In genomic region chr4:32947631-32948030, GRCm38 (mm10) we compare ENCODE assay signal across 12 mouse cellular contexts. TPM values are rescaled to one million over a fixed set of nuclear protein-coding genes. Genes with fewer than 3 reads are reported as not detected.
DNase-seq lines count a peak whose midpoint lies in the region; ATAC-seq and TF ChIP-seq lines count a peak whose summit lies in the region.
"Had no signal": no experiment of that assay in that cellular context is flagged by ENCODE, and none has a peak within 500 bp of the region (broad histone marks: within the 10 kb centered on the region; RNA-seq: fewer than 3 reads in every experiment).

No protein-coding gene starts in this region.

- no peak overlapping the region for H3K4me3 ChIP-seq in hindbrain, embryonic 10.5 days
- H3K4me3 ChIP-seq in hindbrain, embryonic 14.5 days (replicated peaks; ENCODE audit: low read length) = no peak overlapping the region
- H3K4me3 ChIP-seq in heart, embryonic 11.5 days (ENCODE audit: low read depth, low read length) = no peak overlapping the region
- no peak overlapping the region for H3K4me3 ChIP-seq in midbrain, embryonic 14.5 days (replicated peaks; ENCODE audit: low read depth, low read length)
- no peak overlapping the region for H3K4me3 ChIP-seq in stomach, postnatal 0 days (ENCODE audit: low read depth, low read length)
- no peak overlapping the region for H3K4me3 ChIP-seq in left cerebral cortex, adult 2 months
- H3K4me3 ChIP-seq in intestine, embryonic 16.5 days (ENCODE audit: low read length) = no peak overlapping the region
- H3K4me3 ChIP-seq: liver, embryonic 15.5 days; neural tube, embryonic 12.5 days had no signal

- peak overlapping the region; percentile 68 for H3K27ac ChIP-seq in hindbrain, embryonic 10.5 days
- no peak overlapping the region for H3K27ac ChIP-seq in hindbrain, embryonic 14.5 days
- no peak overlapping the region for H3K27ac ChIP-seq in heart, embryonic 11.5 days (ENCODE audit: low read depth, low read length)
- H3K27ac ChIP-seq in midbrain, embryonic 14.5 days (replicated peaks; ENCODE audit: low read depth, low read length) = no peak overlapping the region
- no peak overlapping the region for H3K27ac ChIP-seq in stomach, postnatal 0 days (replicated peaks)
- H3K27ac ChIP-seq in left cerebral cortex, adult 2 months = no peak overlapping the region
- H3K27ac ChIP-seq in intestine, embryonic 16.5 days (ENCODE audit: low read length) = no peak overlapping the region
- H3K27ac ChIP-seq: liver, embryonic 15.5 days; neural tube, embryonic 12.5 days had no signal

- TF ChIP-seq CTCF in stomach, postnatal 0 days (IDR thresholded peaks at IDR 0.05; ENCODE audit: low read depth) = no peak
- TF ChIP-seq CTCF in left cerebral cortex, adult 2 months (IDR thresholded peaks at IDR 0.05) = no peak

- H3K9me3 ChIP-seq in hindbrain, embryonic 10.5 days = no peaks in the 10 kb centered on the region
- no peaks in the 10 kb centered on the region for H3K9me3 ChIP-seq in hindbrain, embryonic 14.5 days (ENCODE audit: control insufficient read depth, low read length)
- no peaks in the 10 kb centered on the region for H3K9me3 ChIP-seq in heart, embryonic 11.5 days (replicated peaks; ENCODE audit: control insufficient read depth, low read length)
- no peaks in the 10 kb centered on the region for H3K9me3 ChIP-seq in midbrain, embryonic 14.5 days (ENCODE audit: control insufficient read depth, low read length)
- no peaks in the 10 kb centered on the region for H3K9me3 ChIP-seq in stomach, postnatal 0 days (ENCODE audit: control insufficient read depth, low read length)
- no peaks in the 10 kb centered on the region for H3K9me3 ChIP-seq in intestine, embryonic 16.5 days (ENCODE audit: control insufficient read depth, low read length)
- H3K9me3 ChIP-seq: liver, embryonic 15.5 days; neural tube, embryonic 12.5 days had no signal

- no peak for ATAC-seq in hindbrain, embryonic 14.5 days (ENCODE audit: low FRiP score)
- ATAC-seq in heart, embryonic 11.5 days (replicated peaks; ENCODE audit: insufficient number of reproducible peaks, low FRiP score, low TSS enrichment) = no peak
- no peak for ATAC-seq in midbrain, embryonic 14.5 days (ENCODE audit: low FRiP score, low TSS enrichment)
- no peak for ATAC-seq in stomach, postnatal 0 days (ENCODE audit: low FRiP score, low TSS enrichment)
- no peak for ATAC-seq in intestine, embryonic 16.5 days

- DNase-seq in hindbrain, embryonic 10.5 days (ENCODE audit: low spot score) = peak; percentile 60
- no peak for DNase-seq in hindbrain, embryonic 14.5 days (ENCODE audit: low spot score)
- peak; percentile 75 for DNase-seq in ZHBTc4 (ENCODE audit: low read depth, low spot score)
- DNase-seq in midbrain, embryonic 14.5 days = peak; percentile 39
- no peak for DNase-seq in stomach, postnatal 0 days (ENCODE audit: low spot score)
- DNase-seq in left cerebral cortex, adult 2 months (ENCODE audit: extremely low spot score in 1 of 2, low spot score in 2 of 2) = no peak
- DNase-seq: adrenal gland, postnatal 25 days had no signal

- H3K36me3 ChIP-seq in hindbrain, embryonic 10.5 days = no peaks in the 10 kb centered on the region
- no peaks in the 10 kb centered on the region for H3K36me3 ChIP-seq in hindbrain, embryonic 14.5 days (replicated peaks; ENCODE audit: control insufficient read depth, insufficient read depth)
- no peaks in the 10 kb centered on the region for H3K36me3 ChIP-seq in heart, embryonic 11.5 days (ENCODE audit: control insufficient read depth, insufficient read depth, low read length)
- no peaks in the 10 kb centered on the region for H3K36me3 ChIP-seq in midbrain, embryonic 14.5 days (ENCODE audit: control insufficient read depth, insufficient read depth, low read length)
- H3K36me3 ChIP-seq in stomach, postnatal 0 days (ENCODE audit: control insufficient read depth, insufficient read depth, low read length) = no peaks in the 10 kb centered on the region
- H3K36me3 ChIP-seq in intestine, embryonic 16.5 days (ENCODE audit: control insufficient read depth, insufficient read depth, low read length) = no peaks in the 10 kb centered on the region
- H3K36me3 ChIP-seq: liver, embryonic 15.5 days; neural tube, embryonic 12.5 days had no signal

- peaks cover 17% of the 10 kb centered on the region for H3K27me3 ChIP-seq in hindbrain, embryonic 10.5 days (ENCODE audit: insufficient read depth, poor library complexity, severe bottlenecking)
- peaks cover 5% of the 10 kb centered on the region; the same call in 1 of the 2 replicates for H3K27me3 ChIP-seq in hindbrain, embryonic 14.5 days (ENCODE audit: control insufficient read depth, insufficient read depth, low read length)
- H3K27me3 ChIP-seq in heart, embryonic 11.5 days (ENCODE audit: control insufficient read depth, insufficient read depth, low read length) = peaks cover 5% of the 10 kb centered on the region; the same call in 1 of the 2 replicates
- peaks cover 4% of the 10 kb centered on the region; the same call in 1 of the 2 replicates for H3K27me3 ChIP-seq in midbrain, embryonic 14.5 days (ENCODE audit: control insufficient read depth, insufficient read depth, low read length)
- H3K27me3 ChIP-seq in stomach, postnatal 0 days (ENCODE audit: control insufficient read depth, insufficient read depth, low read length) = no peaks in the 10 kb centered on the region
- H3K27me3 ChIP-seq in intestine, embryonic 16.5 days (replicated peaks; ENCODE audit: control insufficient read depth, insufficient read depth, low read length) = peaks cover 8% of the 10 kb centered on the region; the same call in 1 of the 2 replicates
- H3K27me3 ChIP-seq: CH12.LX had no signal

- H3K9ac ChIP-seq in hindbrain, embryonic 14.5 days = no peak overlapping the region
- 0 out of 2 replicates have a peak overlapping the region, but pooled peaks have one; percentile 30 for H3K9ac ChIP-seq in heart, embryonic 11.5 days (ENCODE audit: low read depth, low read length)
- no peak overlapping the region for H3K9ac ChIP-seq in midbrain, embryonic 14.5 days (replicated peaks; ENCODE audit: low read length)
- H3K9ac ChIP-seq in stomach, postnatal 0 days (ENCODE audit: low read length) = no peak overlapping the region
- no peak overlapping the region for H3K9ac ChIP-seq in intestine, embryonic 16.5 days (ENCODE audit: low read depth, low read length)
- H3K9ac ChIP-seq: liver, embryonic 15.5 days; neural tube, embryonic 12.5 days had no signal

- no peak for TF ChIP-seq EP300 in stomach, postnatal 0 days (optimal IDR thresholded peaks at IDR 0.05)

- WGBS in hindbrain, embryonic 10.5 days = 23% methylated on average over 4 of the region's 4 CpGs
- 23% methylated on average over 4 of the region's 4 CpGs for WGBS in hindbrain, embryonic 14.5 days
- WGBS in heart, embryonic 11.5 days (ENCODE audit: insufficient replicate concordance) = 20% methylated on average over 4 of the region's 4 CpGs
- 29% methylated on average over 4 of the region's 4 CpGs for WGBS in midbrain, embryonic 14.5 days
- 28% methylated on average over 4 of the region's 4 CpGs for WGBS in stomach, postnatal 0 days
- WGBS in intestine, embryonic 16.5 days = 18% methylated on average over 4 of the region's 4 CpGs

- peaks cover 46% of the 10 kb centered on the region for H3K4me1 ChIP-seq in hindbrain, embryonic 10.5 days (replicated peaks)
- peaks cover 16% of the 10 kb centered on the region; the same call in 1 of the 2 replicates for H3K4me1 ChIP-seq in hindbrain, embryonic 14.5 days (replicated peaks; ENCODE audit: control insufficient read depth, insufficient read depth, low read length)
- peaks cover 6% of the 10 kb centered on the region for H3K4me1 ChIP-seq in heart, embryonic 11.5 days (ENCODE audit: control insufficient read depth, insufficient read depth, low read length)
- peaks cover 11% of the 10 kb centered on the region; the same call in 1 of the 2 replicates for H3K4me1 ChIP-seq in midbrain, embryonic 14.5 days (ENCODE audit: control insufficient read depth, insufficient read depth, low read length)
- H3K4me1 ChIP-seq in stomach, postnatal 0 days (replicated peaks; ENCODE audit: control insufficient read depth, insufficient read depth) = 0 out of 2 replicates have a peak, but pooled peaks cover 2% of the 10 kb centered on the region
- peaks cover 11% of the 10 kb centered on the region for H3K4me1 ChIP-seq in intestine, embryonic 16.5 days (ENCODE audit: control insufficient read depth, insufficient read depth, low read length)

- intact Hi-C loops in left cerebral cortex, adult 2 months (cut with DNase I) = no loop called here

- H3K4me2 ChIP-seq in hindbrain, embryonic 14.5 days (replicated peaks) = no peak overlapping the region
- peak overlapping the region; percentile 36; the same call in 1 of the 2 replicates for H3K4me2 ChIP-seq in heart, embryonic 11.5 days
- no peak overlapping the region for H3K4me2 ChIP-seq in midbrain, embryonic 14.5 days (ENCODE audit: low read length)
- H3K4me2 ChIP-seq in stomach, postnatal 0 days (replicated peaks; ENCODE audit: low read depth) = no peak overlapping the region
- no peak overlapping the region for H3K4me2 ChIP-seq in intestine, embryonic 16.5 days (ENCODE audit: low read depth, low read length)
- H3K4me2 ChIP-seq: liver, embryonic 15.5 days had no signal

RNA-seq across cellular contexts. Expression of gene Ankrd6, which starts 3.0 kb away (rescaled TPM):
- polyA plus RNA-seq in hindbrain, embryonic 10.5 days (2016; fragmentation: Nextera tagmentation; extraction: Ambion mirVana) = 24.0 and 27.1 TPM in 2 replicates
- polyA plus RNA-seq in hindbrain, embryonic 14.5 days (2014; fragmentation: Nextera tagmentation; extraction: Ambion mirVana) = 23.0 and 24.7 TPM in 2 replicates
- polyA plus RNA-seq in heart, embryonic 11.5 days (2014; fragmentation: Nextera tagmentation; extraction: Ambion mirVana) = 5.4 and 7.1 TPM in 2 replicates
- 25.4 and 31.3 TPM in 2 replicates for polyA plus RNA-seq in midbrain, embryonic 14.5 days (2014; fragmentation: Nextera tagmentation; extraction: Ambion mirVana)
- 2.2 and 2.3 TPM in 2 replicates for polyA plus RNA-seq in stomach, postnatal 0 days (2015; fragmentation: Nextera tagmentation; extraction: Ambion mirVana)
- 10 to 100 TPM; 51.6 to 54.5 TPM for total RNA-seq in left cerebral cortex, adult 2 months (2021)
- 2.8 and 2.9 TPM in 2 replicates for polyA plus RNA-seq in intestine, embryonic 16.5 days (2015; fragmentation: Nextera tagmentation; extraction: Ambion mirVana)

RNA-seq across cellular contexts. Expression of gene Rragd, which starts 35.2 kb away (rescaled TPM):
- 24.8 and 28.0 TPM in 2 replicates for polyA plus RNA-seq in hindbrain, embryonic 10.5 days (2016; fragmentation: Nextera tagmentation; extraction: Ambion mirVana)
- 35.8 and 40.0 TPM in 2 replicates for polyA plus RNA-seq in hindbrain, embryonic 14.5 days (2014; fragmentation: Nextera tagmentation; extraction: Ambion mirVana)
- polyA plus RNA-seq in heart, embryonic 11.5 days (2014; fragmentation: Nextera tagmentation; extraction: Ambion mirVana) = 47.8 and 54.1 TPM in 2 replicates
- 29.1 and 34.4 TPM in 2 replicates for polyA plus RNA-seq in midbrain, embryonic 14.5 days (2014; fragmentation: Nextera tagmentation; extraction: Ambion mirVana)
- 1.7 and 2.8 TPM in 2 replicates for polyA plus RNA-seq in stomach, postnatal 0 days (2015; fragmentation: Nextera tagmentation; extraction: Ambion mirVana)
- total RNA-seq in left cerebral cortex, adult 2 months (2021) = 10 to 100 TPM; 90.3 to 93.3 TPM
- polyA plus RNA-seq in intestine, embryonic 16.5 days (2015; fragmentation: Nextera tagmentation; extraction: Ambion mirVana) = 28.0 and 30.1 TPM in 2 replicates

Comparison
In these comparisons a context has a peak if more than half of its experiments do, and no peak if none do; other contexts are left out.
1. DNase-seq: peak in hindbrain, embryonic 10.5 days (single experiment), ZHBTc4 (single experiment) and midbrain, embryonic 14.5 days (single experiment); none in hindbrain, embryonic 14.5 days (single experiment), stomach, postnatal 0 days (single experiment) and left cerebral cortex, adult 2 months (0 of 2).